Mouse (Mus musculus) forebrain, embryonic 16.5 days (tissue): Measurements from ENCODE around the gene Npc2. TPM values are rescaled to one million over a fixed set of nuclear protein-coding genes. Genes with fewer than 3 reads are reported as not detected.

Experiments
- ATAC-seq: fragments of 200-750 bp; cut with Nextera tagmentation; 2 replicates; pipeline ENCODE4 v1.8.0; 2017; ENCODE audit warnings: mild to moderate bottlenecking, moderate library complexity
- H3K27ac ChIP-seq: fragments of 300-500 bp; sonication (generic); 2 replicates; pipeline ENCODE4 v1.5.1; 2014; ENCODE audit warnings: low read length, control low read depth
- H3K27me3 ChIP-seq: fragments of 300-500 bp; sonication (generic); replicated peaks from 2 replicates; pipeline ENCODE4 v1.6.1; 2014; ENCODE audit warnings: low read length; ENCODE audit not compliant: control insufficient read depth, insufficient read depth
- H3K36me3 ChIP-seq: fragments of 300-500 bp; sonication (generic); 2 replicates; pipeline ENCODE4 v1.6.1; 2014; ENCODE audit not compliant: control insufficient read depth, insufficient read depth
- H3K4me1 ChIP-seq: fragments of 300-500 bp; sonication (generic); replicated peaks from 2 replicates; pipeline ENCODE4 v1.6.1; 2014; ENCODE audit warnings: low read length; ENCODE audit not compliant: control insufficient read depth, insufficient read depth
- H3K4me2 ChIP-seq: fragments of 300-500 bp; sonication (generic); 2 replicates; pipeline ENCODE4 v1.6.1; 2014; ENCODE audit warnings: mild to moderate bottlenecking, low read length, control low read depth
- H3K4me3 ChIP-seq: fragments of 300-500 bp; sonication (generic); replicated peaks from 2 replicates; pipeline ENCODE4 v1.5.1; 2014; ENCODE audit warnings: mild to moderate bottlenecking, low read length, control low read depth
- H3K9ac ChIP-seq: fragments of 300-500 bp; sonication (generic); replicated peaks from 2 replicates; pipeline ENCODE4 v1.6.1; 2014; ENCODE audit warnings: low read depth, low read length, control low read depth
- H3K9me3 ChIP-seq: fragments of 300-500 bp; sonication (generic); 2 replicates; pipeline ENCODE4 v1.6.1; 2016; ENCODE audit warnings: low read length; ENCODE audit not compliant: control insufficient read depth
- whole genome bisulfite sequencing: fragments of 180-500 bp; shearing (Covaris S2); extraction: QIAGEN DNeasy Blood & Tissue Kit; methylation state at CpG from one replicate; pipeline ENCODE4 v1.1.7; 2014; 5-methylcytosine and 5-hydroxymethylcytosine counted together
- polyA plus RNA-seq: library from polyadenylated mRNA; unstranded; fragments of >200 nt; fragmentation: Nextera tagmentation; extraction: Ambion mirVana; gene quantifications from 2 replicates; pipeline ENCODE4 v1.2.1, GENCODE M21; 2015

Gene Npc2
- polyA plus RNA-seq, 1 experiment from 2014 or later = 76.8 TPM

DNA sequence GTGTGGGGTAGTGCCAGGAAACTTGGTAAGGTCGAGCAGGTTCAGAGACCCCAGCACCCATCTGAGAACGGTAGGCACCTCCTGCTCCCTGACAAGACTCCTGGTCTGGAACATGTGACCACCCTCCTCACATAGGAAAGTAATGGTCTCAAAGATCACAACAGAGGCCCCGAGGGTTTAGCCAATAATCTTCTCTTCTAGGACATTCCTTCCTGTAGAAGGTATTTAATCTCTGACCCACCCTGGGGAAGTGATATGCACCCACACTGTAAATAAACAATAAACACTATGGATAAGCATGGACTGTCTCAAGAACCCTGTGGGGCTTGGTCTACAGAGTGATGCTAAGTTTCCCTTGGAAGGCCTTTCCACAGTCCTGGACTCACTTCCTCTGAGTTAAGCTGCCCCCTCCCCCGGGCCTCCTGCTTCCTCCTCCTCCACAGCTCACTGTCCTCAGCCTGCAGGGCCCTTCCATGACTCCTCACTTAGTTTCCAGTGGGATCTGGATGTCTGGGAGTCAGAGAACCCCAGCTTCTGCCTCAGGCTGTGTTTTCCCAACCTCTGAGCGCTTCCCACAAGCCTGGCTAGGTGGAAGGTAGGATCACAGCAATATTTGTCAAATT lies 6.7 kb downstream of the Npc2 start:
- H3K36me3 ChIP-seq = peaks cover 18% of the 10 kb centered on the region
- WGBS = 85% methylated on average over 5 of the region's 5 CpGs
- no peak overlapping the region for H3K4me2 ChIP-seq
- no peaks in the 10 kb centered on the region for H3K27me3 ChIP-seq
- peaks cover 12% of the 10 kb centered on the region for H3K4me1 ChIP-seq
- ATAC-seq = no peak
- no peaks in the 10 kb centered on the region for H3K9me3 ChIP-seq
- H3K27ac ChIP-seq = no peak overlapping the region
- no peak overlapping the region for H3K4me3 ChIP-seq
- H3K9ac ChIP-seq = no peak overlapping the region

GRCm38 (mm10) chr12:84765506-84765905 lies 7.4 kb downstream of the Npc2 start:
- Histone ChIP-seq H3K36me3 (peaks cover 18% of the 10 kb centered on the region), H3K27me3 (no peaks in the 10 kb centered on the region), H3K27ac (no peak overlapping the region), H3K4me3 (no peak overlapping the region), H3K4me2 (no peak overlapping the region), H3K9ac (no peak overlapping the region), H3K4me1 (peaks cover 6% of the 10 kb centered on the region), H3K9me3 (no peaks in the 10 kb centered on the region)
- 94% methylated on average over 15 of the region's 15 CpGs for WGBS
- no peak for ATAC-seq

DNA sequence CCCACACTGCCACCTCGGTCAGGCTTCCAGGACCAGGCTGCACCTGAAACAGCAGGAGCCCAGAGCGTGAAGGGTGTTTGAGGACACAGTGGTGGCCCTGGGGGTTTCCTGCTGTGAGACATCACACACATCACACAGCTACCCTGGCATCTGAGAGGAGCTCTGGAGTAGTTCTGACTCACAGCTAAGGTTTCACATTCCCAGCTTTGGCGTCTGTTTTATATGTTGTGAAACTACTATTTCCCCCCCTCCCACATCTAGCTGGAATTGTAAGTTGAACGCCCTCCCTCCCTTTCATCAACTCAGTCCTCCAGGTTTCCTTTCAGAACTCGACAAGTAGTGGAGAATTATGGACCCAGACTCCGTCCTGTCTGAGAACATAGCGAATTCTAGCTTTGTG lies 8.2 kb downstream of the Npc2 start:
- Histone ChIP-seq H3K4me3 (no peak overlapping the region), H3K36me3 (peaks cover 18% of the 10 kb centered on the region), H3K4me1 (0 out of 2 replicates have a peak, but pooled peaks cover 4% of the 10 kb centered on the region), H3K4me2 (no peak overlapping the region), H3K27me3 (no peaks in the 10 kb centered on the region), H3K9ac (no peak overlapping the region), H3K9me3 (no peaks in the 10 kb centered on the region), H3K27ac (no peak overlapping the region)
- 91% methylated on average over 7 of the region's 7 CpGs for WGBS
- ATAC-seq = no peak

DNA sequence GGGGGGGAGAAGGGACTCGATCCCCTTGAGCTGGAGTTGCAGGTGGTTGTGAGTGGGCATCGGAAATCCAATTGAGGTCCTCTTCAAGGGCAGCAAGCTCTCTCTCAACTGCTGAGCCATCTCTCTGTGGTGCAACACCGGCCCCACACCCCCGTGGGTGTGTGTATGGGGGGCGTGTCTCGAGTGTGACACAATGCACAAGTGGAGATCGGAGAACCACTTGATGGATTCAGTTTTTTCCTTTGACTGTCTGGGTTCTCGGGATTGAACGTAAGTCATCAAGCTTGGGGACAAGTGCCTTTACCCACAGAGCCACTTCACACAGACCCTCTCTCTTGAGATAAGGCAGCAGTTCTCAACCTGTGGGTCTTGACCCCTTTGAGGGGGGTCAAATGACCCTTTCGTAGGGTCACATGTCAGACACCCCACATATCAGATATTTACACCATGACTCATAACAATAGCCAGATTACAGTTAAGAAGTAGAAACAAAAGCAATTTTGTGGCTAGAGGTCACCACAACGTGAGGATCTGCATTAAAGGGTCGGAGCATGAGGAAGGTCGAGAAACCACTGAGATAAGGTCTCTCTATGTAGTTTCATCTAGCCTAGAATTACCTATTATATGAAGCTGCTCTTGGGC lies 9.3 kb downstream of the Npc2 start:
- no peaks in the 10 kb centered on the region for H3K27me3 ChIP-seq
- no peaks in the 10 kb centered on the region for H3K9me3 ChIP-seq
- no peak for ATAC-seq
- H3K4me3 ChIP-seq = no peak overlapping the region
- H3K36me3 ChIP-seq = peaks cover 24% of the 10 kb centered on the region
- H3K27ac ChIP-seq = no peak overlapping the region
- no peaks in the 10 kb centered on the region for H3K4me1 ChIP-seq
- no peak overlapping the region for H3K4me2 ChIP-seq
- H3K9ac ChIP-seq = no peak overlapping the region
- WGBS = 92% methylated on average over 13 of the region's 13 CpGs

DNA sequence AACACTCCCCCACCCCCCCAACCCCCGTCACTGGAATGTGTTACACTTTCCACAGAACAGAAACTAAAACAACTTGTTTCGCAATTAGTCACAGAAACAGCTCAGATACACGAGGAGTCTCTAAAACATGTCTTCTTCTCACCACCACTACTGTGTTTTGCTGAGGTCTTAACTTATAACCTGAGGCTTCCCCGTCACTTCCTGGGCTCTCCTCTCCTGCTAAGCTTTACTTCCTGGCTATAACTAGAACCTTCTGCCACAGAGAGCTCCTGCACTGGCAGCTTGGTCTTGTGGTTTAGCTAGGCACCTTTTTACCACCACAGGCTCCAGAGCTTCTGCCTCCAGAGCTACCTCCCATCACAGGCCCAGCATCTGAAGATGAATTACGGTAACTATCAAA lies 10.4 kb downstream of the Npc2 start:
- H3K9me3 ChIP-seq = no peaks in the 10 kb centered on the region
- no peak overlapping the region for H3K27ac ChIP-seq
- H3K27me3 ChIP-seq = no peaks in the 10 kb centered on the region
- H3K4me2 ChIP-seq = no peak overlapping the region
- WGBS = 94% methylated on average over 5 of the region's 5 CpGs
- no peak overlapping the region for H3K4me3 ChIP-seq
- ATAC-seq = no peak
- H3K36me3 ChIP-seq = peaks cover 28% of the 10 kb centered on the region
- no peaks in the 10 kb centered on the region for H3K4me1 ChIP-seq
- H3K9ac ChIP-seq = no peak overlapping the region

- 77% methylated on average over 2 of the region's 2 CpGs for WGBS
- H3K27ac ChIP-seq = no peak overlapping the region
- peaks cover 4% of the 10 kb centered on the region for H3K4me1 ChIP-seq
- H3K9ac ChIP-seq = no peak overlapping the region
- no peak for ATAC-seq
- peaks cover 27% of the 10 kb centered on the region for H3K36me3 ChIP-seq
- H3K4me3 ChIP-seq = no peak overlapping the region
- H3K4me2 ChIP-seq = no peak overlapping the region
- no peaks in the 10 kb centered on the region for H3K27me3 ChIP-seq
- H3K9me3 ChIP-seq = no peaks in the 10 kb centered on the region
Measured at GRCm38 (mm10) chr12:84759063-84759462, 13.9 kb downstream of the Npc2 start.

GRCm38 (mm10) chr12:84756016-84756415 lies 16.9 kb downstream of the Npc2 start:
- Histone ChIP-seq H3K36me3 (peaks cover 15% of the 10 kb centered on the region), H3K27me3 (no peaks in the 10 kb centered on the region), H3K4me1 (peaks cover 24% of the 10 kb centered on the region), H3K27ac (no peak overlapping the region), H3K4me3 (no peak overlapping the region), H3K9me3 (no peaks in the 10 kb centered on the region), H3K9ac (no peak overlapping the region), H3K4me2 (no peak overlapping the region)
- WGBS = 91% methylated on average over 10 of the region's 10 CpGs
- no peak for ATAC-seq

- no peak for ATAC-seq
- Histone ChIP-seq H3K4me3 (no peak overlapping the region), H3K4me2 (no peak overlapping the region), H3K9me3 (no peaks in the 10 kb centered on the region), H3K36me3 (peaks cover 15% of the 10 kb centered on the region), H3K9ac (no peak overlapping the region), H3K4me1 (peaks cover 24% of the 10 kb centered on the region), H3K27ac (no peak overlapping the region), H3K27me3 (no peaks in the 10 kb centered on the region)
- 19% methylated on average over 16 of the region's 16 CpGs for WGBS
Measured at GRCm38 (mm10) chr12:84755008-84755695, 17.8 kb downstream of the Npc2 start.

DNA sequence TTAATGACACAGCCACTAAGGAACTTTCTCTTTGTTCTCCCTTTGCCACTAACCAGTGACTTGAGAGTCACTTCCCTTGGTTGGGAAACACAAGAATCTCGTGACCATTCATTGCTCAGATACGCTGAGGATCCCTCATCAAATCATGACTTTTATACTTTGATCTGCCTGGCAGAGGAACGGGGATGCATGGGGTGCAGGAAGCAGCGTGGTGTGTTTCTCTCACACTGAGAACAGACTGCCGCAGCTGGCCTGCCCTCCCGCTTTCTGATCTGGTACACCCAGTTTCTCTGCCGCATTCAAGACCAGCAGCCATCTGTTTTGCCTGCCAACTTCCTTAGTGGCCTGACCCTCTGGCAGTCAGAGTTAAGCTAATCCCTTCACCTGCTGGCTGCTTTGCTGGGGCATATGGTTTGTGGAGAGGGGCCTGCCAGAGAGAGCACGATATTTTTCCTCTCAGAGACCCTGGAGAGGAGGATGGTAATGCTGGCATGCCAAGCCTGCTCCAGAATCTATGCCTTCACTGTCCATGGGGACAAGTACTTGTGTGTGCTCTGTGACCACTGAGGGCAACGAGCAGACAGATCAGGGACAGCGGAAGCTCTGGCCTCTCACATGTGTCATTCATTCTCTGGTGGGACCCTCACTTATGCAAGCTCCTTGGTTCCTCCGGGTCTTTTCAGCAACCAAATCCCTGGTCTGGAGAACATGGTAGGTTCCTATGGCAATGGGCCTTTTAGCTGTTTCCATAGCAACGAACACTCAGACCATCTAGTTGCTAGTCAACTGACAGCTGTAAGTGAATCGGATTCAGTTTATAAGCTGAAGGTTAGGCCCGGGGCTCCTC lies 20.6 kb downstream of the Npc2 start:
- Histone ChIP-seq H3K36me3 (peaks cover 5% of the 10 kb centered on the region; the same call in 1 of the 2 replicates), H3K4me1 (peaks cover 24% of the 10 kb centered on the region), H3K4me3 (no peak overlapping the region), H3K27me3 (no peaks in the 10 kb centered on the region), H3K4me2 (0 out of 2 replicates have a peak overlapping the region, but pooled peaks have one; percentile 4), H3K9me3 (no peaks in the 10 kb centered on the region), H3K27ac (peak overlapping the region; percentile 63), H3K9ac (peak overlapping the region; percentile 24; the same call in 1 of the 2 replicates)
- WGBS = 24% methylated on average over 14 of the region's 14 CpGs
- ATAC-seq = peak; percentile 65
